Mouse (Mus musculus) right cerebral cortex, postnatal 14 days (tissue): ENCODE results near the gene Nab1.
A peak's percentile ranks its signal among the peaks of the same experiment; 100 is the strongest.
"Not testable (repeated sequence)": the region's sequence is repeated elsewhere in the genome, so short reads cannot be mapped to it uniquely, and the experiment has no call there.

Source experiments
- DNase-seq: peaks from one replicate; pipeline ENCODE4 v3.0.0; 2022

Nab1 gene

DNA sequence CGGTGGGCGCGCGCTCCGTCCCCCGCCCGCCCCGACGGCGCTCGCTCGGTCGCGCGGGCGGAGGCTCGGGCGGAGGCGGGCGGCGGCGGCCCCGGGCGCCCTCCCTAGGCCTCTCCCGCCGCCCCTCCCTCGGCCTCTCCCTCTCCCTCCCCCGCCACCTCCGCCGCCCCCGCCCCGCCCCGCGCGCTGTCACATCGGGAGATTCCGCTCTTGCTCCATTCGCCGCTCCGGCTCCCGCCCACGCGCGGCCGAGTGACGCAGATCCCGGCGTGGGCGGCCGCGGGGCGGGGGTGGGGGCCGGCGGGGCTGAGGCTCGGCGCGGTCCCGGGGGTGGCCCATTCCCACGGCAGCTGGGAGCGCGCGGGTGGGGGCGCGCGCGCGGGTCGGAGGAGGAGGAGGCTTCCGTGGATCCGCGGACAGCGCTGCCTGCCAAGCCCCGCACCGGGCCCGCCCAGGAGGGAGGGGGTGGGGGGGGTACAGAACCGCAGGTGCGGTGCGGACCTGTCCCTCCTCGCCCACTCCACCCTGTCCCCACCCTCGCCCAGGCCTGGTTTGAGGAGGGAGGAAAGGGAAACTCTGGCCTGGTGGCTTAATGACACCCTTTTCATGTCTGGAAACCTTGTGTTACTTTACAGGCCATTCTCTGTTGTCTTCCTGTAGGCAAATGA is at the start of gene Nab1:
Nab1 (minus strand) TSS at position 366 of the 668 bp plus-strand sequence.
- peak; percentile 76 for DNase-seq

DNA sequence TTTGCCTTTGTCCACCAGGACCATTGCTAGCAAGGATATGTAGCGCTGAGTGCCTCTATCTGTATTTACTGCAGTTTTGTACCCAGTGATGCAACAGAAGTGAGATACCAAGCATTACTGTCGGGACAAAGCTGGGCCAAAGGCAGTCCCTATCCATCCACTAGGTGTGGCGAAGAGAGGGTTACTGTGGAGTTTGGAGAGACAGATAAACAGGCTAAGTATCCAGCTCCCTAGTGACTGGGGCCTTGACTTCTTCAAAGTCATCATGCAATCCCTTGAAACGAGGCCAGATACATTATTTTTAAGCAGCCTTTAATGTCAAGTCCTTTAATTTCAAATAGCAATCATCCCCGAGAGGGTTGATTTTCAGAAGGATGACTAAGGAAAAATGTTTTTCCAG is 47.0 kb upstream of the Nab1 start:
- DNase-seq: no peak

DNA sequence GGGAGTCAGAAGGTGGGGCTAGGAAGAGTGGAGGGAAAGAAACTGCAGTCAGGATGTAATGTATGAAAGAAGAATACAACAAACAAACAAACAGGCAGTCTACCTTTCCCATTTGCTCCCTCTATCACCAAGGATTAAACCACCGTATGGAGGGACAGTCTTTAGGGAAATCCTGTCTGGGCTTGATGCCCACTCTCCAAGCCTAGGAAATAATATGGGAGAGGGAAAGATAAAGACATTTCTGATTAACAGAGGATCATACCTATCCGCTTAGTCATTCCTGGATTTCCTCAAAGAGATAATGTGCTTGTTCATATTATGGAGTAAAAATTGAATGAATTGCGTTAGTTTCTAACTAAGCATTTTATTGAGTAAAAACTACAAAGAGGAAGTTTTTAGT is 46.3 kb upstream of the Nab1 start:
- DNase-seq: no peak

DNA sequence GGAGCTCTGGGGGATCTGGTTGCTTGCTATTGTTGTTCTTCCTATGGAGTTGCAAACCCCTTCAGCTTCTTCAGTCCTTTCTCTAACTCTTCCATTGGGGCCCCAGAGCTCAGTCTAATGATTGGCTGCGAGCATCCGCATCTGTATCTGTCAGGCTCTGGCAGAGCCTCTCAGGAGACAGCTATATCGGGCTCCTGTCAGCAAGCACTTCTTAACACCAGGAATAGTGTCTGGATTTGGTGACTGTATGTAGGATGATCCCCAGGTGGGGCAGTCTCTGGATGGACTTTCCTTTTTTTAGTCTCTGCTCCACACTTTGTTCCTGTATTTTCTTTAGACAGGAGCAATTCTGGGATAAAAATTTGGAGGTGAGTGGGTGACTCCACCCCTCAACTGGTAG is 39.6 kb upstream of the Nab1 start:
- DNase-seq: not testable (repeated sequence)

DNA sequence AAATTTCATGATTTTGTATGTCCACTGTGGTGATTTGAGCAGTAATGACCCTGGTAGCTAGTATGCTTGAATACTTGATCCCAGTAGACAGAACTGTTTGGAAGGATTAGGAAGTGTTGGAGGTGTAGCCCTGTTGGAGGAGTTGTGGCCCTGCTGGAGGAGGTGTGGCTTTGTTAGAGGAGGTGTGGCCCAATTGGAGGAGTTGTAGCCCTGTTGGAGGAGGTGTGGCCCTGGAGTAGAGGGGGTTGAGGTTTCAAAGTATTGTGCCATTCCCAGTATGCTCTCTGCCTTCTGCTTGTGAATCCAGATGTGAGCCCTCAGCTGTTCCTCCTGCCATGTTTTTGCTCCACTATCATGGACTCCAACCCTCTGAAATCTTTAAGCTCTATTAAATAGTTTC is 29.5 kb upstream of the Nab1 start:
- DNase-seq: no peak

DNA sequence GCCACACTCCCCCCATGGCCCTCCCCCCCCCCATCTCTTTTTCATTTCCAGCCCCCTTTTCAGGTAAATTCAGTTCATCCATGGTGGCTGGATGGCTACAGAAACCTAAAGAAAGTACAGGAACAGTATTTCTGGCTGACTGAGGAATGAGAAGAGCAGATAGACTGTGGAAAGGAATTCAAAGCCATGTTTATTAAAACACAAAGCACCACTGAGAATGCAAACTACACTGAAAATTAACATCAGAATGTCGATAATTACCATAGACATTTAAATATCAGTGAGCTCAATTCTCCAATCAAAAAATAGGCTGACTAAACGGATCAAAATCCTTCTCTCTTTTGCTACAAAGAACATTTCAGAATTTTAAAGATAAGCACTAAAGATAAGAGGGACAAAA is 27.2 kb upstream of the Nab1 start:
- no peak for DNase-seq

DNA sequence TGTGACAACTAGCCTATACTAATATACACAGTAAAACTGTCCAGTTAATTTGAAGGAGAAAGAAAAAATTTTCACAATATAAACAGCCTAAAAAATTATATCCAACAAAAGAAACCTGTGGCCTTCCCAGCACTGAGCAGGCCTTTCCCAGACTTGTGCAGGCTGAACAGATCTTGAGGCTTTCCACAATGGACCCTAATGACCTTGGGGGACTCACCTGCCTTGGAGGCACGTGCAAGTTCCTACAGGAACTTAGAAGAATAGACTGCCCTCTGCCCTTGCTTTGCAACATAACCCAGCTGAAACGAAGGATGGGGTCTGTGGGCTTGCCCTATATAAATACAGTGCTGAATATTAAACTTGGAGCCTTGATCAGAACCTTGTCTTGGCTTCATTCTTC is 26.8 kb upstream of the Nab1 start:
- DNase-seq: no peak

DNA sequence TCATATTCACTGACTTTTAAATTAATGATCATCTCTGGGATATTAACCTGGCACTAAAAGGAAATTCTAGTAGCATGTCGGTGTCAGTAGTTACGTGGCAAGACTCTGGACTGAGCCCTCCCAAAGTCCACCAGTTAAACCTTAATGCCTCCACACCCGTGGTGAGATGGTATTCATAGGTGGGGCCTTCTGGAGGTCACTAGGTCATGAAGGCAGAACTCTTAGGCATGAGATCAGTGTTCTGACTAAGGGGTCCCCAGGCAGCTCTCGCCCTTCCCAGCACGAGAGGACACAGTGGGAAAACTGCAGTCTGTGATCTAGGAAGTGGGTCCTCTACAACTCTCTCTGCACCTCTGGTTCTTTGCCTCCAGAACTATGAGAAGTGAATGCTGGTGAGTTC is 24.2 kb upstream of the Nab1 start:
- no peak for DNase-seq

DNA sequence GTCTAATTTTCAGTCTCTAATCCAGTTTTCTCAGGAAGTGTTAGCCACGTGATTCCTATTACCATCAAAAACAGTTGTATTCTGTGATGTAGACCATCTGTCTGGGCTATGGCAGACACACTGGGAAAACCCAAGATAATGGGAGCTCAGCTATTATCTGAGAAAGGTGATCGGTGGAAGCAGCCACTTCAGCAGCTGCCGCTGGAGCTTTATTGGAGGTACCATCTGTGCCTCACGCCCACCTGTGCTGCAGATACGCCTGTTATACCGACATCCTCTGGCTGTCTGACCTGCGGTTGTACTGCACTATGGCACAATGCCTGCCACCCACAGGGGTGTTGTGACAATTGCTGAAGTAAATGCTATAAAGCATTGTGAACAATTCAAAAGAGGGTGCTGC is 23.7 kb upstream of the Nab1 start:
- no peak for DNase-seq

DNA sequence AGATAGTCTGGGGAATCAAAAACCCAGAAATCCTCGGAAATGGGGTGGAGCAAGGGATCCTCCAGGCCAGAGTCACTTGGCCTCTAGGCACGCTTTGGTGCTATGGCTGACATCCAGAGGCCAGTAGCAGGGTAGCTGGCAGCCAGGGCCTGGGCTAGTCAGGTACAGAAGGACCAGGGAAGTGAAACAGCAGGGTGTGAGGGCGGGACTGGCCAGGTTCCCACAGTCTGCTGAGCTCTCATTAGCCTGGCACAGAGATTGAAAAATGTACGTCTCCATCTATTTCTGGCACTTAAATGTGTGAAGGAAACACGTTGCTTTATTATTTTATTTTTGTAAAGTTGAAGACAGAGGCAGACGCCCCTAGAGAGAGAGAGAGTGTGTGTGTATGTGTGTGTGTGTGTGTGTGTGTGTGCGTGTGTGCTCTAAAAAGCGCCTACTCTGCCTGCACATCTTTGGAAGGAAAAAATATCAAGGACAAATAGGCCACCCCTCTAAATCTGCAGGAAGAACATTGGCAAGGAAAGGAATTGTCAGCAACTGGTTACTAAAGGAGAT is 21.0 kb upstream of the Nab1 start:
- peak; percentile 52 for DNase-seq

DNA sequence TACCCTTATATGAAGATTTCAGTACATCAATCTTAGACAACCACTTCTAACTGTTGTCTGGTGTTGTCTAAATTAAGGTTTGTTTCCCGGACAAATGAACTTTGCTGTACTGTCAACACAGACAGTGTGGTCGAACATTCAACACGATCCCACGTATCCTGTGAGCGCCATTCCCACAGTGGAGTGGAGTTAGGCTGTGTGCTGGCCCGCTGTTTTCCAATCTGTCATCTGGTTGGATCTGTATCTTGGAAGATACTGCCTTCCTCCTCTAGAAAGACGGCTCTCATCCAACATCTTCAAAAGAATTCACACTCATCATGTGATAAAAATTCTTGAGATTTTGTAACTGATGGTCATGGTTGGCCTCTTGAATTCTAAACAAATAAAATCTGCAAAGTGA is 19.7 kb upstream of the Nab1 start:
- no peak for DNase-seq

DNA sequence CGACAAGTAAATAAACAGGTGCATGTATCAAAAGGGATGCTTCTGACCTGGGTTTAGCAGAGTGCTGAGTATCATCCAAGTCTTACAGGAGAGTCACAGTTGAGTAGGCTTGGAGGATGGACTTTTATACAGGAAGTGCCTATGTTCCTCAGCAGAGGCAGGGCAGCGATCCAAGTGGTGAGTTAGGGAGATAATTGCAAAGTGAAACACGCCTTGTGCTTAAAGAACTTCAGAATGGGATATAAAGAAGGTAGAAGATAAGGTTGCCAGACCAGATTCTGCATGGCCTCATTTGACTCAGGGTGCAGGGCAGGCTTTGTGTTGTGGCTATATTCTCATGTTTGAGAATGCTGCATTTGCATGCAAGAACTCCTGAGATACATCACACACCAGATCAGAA is 14.8 kb upstream of the Nab1 start:
- DNase-seq: no peak

DNA sequence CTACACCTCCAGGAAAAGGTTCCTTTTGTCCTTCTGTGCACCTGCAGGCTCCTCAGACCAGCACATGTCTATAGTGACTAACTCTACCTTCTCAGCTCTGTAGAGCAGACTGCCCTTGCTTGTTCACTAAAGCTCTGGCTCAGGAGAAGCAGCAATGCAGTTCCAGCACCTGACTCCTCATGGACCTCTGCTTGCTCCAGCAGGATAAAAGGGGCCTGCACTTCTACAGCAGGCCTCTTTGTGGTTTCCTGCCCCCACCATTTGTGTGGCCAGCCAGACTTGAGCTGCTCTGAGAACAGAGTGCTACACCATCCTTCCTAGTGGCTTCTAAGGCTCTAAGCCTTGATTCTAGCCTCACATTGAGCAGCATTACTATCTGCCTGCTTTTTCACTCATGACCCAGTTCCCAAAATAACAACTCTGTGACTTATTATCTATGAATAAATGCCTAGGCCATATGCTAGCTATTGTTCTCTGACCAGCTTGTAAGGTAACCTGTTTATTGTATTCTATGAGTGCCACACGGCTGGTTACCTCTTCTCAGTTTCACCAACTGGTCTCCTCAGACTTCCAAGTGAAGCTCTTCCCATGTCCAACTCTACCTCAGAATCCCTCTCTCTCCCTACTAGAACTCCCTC is 11.4 kb upstream of the Nab1 start:
- no peak for DNase-seq

DNA sequence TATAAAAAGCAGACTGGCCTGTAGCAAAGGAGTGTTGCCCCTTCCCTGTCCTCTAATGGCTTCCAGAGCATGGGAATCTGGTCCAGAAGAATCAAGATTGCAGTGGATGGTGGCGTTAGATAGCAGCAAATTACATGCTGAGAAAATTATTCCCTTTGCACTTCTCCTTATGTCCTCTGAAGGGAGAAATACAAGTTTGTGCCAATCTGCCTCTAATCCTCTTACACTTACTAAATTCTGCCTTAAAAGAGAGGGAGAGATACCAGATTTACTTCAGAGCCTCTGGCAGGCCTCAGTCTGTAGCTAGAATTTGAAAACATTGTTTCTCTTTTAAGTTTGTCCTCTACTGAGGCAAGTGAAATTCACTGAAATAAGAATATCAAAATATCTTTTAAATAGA is 5.7 kb upstream of the Nab1 start:
- no peak for DNase-seq

DNA sequence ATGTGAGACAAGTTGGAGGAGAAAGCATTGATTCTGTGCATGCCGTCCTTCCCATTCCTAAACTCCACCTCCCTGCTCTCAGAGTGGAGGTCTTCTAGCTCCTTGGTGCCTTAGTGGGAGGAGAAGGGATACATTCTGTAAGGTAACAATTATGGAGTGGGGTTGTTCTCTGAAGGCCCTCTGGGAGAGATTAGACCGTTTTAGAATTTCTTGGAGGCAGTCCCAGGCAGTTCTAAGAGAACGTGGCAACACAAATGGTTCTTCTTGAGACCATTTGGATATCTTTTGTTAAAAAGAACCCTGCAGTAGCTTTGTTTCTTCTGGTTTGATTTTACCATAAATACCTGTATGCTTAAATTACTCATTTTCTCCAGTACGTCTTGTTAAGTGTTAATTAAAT is 1.8 kb upstream of the Nab1 start:
- DNase-seq: no peak

DNA sequence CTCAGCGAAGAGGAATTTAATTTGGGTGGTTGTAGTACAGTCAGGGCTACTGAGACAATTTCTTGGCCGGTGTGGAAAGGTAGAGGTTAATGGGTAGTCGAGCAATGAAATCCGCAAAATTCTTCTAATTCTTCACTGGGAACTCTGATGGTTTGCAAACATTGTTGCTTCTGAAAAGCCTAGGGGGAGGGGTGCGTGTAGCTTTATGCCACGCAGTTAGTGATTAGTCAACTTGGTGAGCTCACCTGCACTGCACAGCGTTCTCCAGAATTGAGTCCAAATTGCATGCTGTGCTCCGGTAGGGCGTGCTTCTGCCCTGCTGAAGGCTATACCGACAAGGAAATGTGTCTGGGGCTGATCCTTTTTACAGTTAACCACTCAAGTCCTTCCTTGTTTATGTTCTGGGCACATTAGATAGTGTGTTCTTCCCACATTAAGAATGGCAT is 1.2 kb upstream of the Nab1 start:
- no peak for DNase-seq

DNA sequence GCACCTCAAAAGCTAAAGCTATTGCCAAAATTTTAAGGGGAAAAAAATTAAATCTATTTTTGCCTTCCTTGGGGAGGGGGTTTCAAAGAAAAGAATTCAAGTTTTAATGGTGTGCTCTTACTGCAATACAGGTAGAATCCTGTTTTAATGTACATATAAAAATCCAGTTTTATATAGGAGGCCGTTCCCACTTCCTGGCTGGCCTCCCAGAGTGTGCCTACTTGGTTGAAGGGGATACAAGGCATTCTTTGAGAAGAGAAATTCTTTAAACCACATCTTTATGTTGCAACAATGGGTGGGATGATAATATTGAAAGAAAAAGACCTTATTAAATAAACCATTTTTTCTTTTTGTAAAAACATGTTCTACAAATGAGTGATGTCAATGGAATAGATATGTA is 611 bp upstream of the Nab1 start:
- DNase-seq: no peak

DNA sequence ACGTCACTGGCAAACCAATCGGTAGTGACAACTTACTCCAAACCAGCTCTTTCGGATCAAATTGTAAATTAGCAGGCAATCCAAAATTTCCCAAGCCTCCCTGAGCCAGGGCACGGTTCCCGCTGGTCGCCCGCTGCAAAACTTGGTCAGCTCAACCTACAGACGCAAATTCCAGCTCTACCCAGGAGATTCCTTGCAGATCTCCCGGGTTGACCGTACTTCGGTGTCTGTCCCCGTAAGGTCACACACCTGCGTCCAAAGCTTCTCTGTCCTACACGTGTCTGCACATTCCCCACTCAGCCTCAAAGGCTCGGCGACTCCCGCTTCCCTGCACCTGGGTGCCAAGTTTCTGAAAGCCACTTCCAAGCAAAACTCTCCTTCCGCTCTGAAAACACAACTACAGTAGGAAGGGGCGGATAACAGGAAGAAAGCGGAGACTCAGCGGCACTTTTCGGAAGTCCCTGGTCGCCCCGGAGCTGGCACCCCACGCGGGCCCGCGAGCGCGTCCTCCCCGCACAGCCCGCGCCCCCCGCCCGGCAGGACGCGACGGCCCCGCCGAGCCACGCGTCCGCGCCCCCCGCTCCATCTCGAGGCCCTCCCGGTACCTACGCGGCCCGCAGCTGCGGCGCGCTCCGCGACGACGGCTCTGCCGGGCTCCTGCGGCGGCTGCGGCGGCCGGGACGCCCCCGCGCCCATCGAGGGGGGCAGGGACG is 722 bp downstream of the Nab1 start:
- peak; percentile 35 for DNase-seq

DNA sequence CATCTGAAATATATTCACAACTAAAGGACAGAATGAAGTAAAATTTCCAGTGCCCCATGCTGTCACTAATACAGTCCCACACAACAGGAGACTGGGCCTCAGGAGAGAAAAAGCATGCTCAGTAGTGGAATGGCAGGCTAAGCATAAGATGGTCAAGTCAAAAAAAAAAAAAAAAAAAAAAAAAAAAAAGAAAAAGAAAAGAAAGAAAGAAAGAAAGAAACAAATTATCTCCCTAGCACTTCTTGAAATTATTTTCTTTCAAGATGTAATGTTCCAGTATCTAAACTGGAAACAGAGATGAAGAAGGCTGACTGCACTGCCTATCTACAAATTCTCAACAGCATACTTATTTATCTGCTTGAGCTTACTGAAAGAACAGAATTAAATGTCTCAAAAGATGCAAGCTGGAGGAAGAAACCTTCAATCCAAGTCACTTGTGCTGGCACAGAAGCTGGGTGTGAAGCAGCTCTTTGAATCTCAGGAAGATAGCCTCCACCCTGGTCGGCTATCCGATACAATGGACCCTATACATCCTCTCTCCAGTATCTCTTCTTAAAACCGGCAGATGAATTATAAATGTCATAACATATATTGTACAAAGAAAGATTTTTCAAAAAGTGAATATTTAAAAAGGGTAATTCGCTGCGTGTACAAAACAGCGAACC is 1.6 kb downstream of the Nab1 start:
- no peak for DNase-seq

DNA sequence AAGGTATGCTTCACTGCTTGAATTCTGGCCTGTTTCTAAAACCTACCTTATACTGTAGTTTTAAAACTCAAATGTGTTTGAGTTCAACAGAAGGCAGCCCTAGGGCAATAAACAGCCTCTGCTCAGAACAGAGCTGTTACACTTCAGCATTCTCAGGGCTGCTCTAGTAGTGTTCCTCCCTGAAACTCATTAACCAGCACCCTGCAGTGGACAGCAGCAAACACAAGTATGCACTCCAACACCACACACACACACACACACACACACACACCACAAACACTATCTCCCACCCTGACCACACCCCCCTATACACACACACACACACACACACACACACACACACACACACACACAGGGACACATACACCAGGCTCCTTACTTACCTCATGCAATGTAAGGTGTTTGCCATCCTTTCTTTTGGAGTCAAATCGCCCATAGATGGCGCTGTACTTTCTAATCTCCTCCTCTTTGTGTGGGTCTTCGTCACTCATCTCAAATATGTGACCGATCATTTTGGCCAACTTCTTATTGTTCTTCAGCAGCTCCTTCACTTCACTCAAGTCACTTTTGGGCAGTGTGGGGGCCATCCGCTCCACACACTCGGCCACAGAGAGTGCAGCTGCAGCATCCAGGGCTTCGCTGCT is 10.8 kb downstream of the Nab1 start:
- DNase-seq: no peak

DNA sequence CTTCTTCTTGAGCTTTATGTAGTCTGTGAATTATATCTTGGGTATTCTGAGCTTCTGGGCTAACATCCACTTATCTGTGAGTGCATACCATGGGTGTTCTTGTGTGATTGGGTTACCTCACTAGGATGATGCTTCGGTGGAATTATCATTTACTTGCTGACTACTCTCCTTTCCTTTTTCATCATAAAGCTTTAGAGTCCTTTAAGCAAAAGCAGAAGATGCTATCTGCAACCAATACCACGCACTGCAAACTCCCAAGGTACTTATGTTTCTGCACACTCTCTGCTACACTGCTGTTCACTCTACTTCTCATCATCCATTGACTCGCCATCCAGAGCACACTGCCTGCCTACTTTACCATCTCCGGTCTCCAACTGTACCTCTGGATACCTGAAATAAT is 15.5 kb downstream of the Nab1 start:
- no peak for DNase-seq

DNA sequence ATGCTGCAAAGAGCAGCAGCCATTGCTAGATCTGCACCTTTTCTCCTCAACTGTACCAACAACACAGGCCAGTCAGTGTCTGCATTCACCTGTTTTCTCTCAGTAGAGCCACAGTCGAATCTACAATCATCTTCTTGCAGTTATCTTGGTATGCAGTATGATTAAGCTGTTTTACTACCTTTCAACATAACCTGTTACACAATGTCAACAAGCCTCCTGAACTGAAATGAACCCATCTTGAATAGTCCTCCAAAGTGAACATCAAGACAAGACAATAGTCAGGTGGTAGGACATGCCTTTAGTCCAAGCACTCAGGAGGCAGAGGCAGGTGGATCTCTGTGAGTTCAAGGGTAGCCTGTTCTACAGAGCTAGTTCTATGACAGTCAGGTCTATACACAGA is 26.2 kb downstream of the Nab1 start:
- DNase-seq: no peak
